Mouse (Mus musculus) thymus, postnatal 0 days (tissue): ENCODE data around the gene Ctsr. TPM values are rescaled to one million over a fixed set of nuclear protein-coding genes. Genes with fewer than 3 reads are reported as not detected.
"Not testable (repeated sequence)": the region's sequence is repeated elsewhere in the genome, so short reads cannot be mapped to it uniquely, and the experiment has no call there.

Experiments used
- DNase-seq: peaks from one replicate; pipeline ENCODE4 v3.0.0-alpha.2; 2015; ENCODE audit warnings: low spot score
- polyA plus RNA-seq: library from polyadenylated mRNA; unstranded; fragments of >200 nt; fragmentation: Nextera tagmentation; extraction: Ambion mirVana; gene quantifications from 2 replicates; pipeline ENCODE4 v1.2.1, GENCODE M21; 2015

Gene Ctsr
- polyA plus RNA-seq, result not detected in 2 replicates

DNA sequence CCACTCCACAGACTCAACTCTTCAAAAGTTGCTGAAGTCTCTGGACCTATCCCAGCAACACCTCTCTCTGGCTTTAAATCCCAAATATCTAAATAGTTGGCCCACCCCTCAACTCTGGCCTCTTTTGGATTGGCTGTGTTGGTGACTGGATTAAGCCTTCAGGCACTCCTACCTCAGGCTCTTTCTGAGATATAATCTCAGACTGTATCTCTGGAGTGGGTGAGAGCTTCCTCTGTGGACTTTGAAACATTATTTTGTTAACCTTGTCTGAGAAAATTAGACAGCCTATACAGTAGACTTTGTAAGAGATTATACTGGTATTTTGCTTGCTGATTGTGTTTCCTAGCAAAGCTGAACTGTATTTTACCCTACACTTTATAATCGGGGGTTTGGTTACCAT, at the start of gene Ctsr:
TSS of gene Ctsr (minus strand) at position 101 of the 400 bp plus-strand sequence.
- DNase-seq, result no peak

DNA sequence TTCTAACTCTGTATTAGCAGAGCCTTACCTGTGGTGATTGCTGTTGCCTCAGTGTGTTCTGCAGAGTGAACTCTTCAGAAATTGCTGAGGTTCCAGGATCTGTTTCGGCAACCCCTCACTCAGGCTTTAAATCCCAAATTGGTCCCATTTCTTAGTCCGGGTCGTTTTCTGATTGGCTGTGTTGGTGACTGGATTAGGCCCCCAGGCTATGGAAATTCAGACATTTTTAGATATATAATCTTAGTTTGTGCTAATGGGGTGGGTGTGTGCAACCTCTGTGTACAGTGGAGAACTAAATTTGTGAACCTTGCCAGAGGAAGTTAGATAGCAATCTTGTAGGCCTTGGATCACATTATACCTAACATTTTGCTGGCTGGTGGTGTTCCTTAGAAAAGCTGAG, 39.3 kb upstream of the Ctsr start, which contains the start of gene Cts6:
TSS of gene Cts6 (minus strand) at position 101 of the 400 bp plus-strand sequence.
- no peak for DNase-seq

DNA sequence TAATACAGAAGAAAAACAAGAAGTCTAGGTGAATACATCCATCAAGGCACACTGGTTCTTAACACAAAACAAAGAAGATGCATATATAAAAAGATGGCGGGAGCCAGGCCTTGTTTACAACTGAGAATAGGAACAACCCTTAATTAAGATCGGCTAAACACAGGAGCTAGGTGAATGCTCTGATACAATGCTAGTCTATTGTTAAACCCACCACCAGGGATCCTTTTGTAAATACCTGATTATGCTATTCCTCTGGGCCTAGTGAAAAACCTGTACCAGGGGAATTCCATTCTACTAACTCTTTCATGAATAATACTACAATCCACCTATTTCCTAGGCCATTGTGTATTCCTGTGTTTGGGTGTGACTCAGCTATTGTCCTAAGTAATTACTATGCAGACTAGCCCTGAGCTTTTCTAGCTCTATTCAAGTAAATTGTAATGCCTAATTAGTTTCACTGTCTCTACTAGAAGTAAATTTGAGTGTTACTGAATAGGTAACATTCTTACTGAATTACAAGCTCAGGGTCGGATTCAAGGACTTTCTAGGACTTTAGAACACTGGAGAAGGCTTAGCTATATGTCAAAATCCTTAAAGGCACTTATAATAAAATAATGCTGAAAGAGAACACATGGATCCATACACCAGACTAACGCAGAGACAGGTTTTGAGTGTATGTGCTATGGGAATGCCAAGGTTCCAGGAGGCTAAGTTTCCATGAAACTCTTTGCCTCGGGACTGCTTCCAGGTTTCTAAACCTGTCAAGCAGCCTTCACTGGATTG, 21.3 kb upstream of the Ctsr start:
- not testable (repeated sequence) for DNase-seq

DNA sequence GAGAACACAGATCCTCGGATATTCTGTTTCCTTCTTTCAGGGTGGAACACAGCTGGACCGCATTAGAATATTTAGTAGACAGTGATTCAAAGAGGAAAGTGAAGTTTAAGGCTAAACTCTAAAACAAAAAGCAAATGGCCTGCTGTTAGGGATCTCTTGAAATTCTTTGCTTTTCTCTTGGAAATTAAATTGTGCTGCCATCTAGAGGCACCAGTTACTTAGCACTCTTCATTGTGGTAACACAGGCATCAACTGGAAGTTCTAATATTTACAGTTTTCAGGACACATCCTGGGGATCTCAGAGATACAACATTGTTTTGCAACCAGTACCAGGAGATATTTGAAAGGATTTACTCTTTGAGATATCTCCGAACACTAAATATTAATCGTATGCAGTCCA, 566 bp upstream of the Ctsr start:
- DNase-seq, result no peak

Other genes with a start within 250 kb of the Ctsr start
- gene Gm49393, start 228.7 kb downstream of the Ctsr start, polyA plus RNA-seq, result not detected in 2 replicates
- gene Gm49391, start 227.7 kb downstream of the Ctsr start, polyA plus RNA-seq, result 0.82 and 1.3 TPM in 2 replicates
- 37.3 and 38.9 TPM in 2 replicates for gene Ctla2a, start 227.6 kb downstream of the Ctsr start, polyA plus RNA-seq
- gene Tpbpa, start 222.3 kb downstream of the Ctsr start, polyA plus RNA-seq, result not detected in 2 replicates
- gene Ctsj, start 158.3 kb downstream of the Ctsr start, polyA plus RNA-seq, result not detected in 2 replicates
- not detected in 2 replicates for gene Ctsq, start 123.6 kb downstream of the Ctsr start, polyA plus RNA-seq
- 0.10 TPM in 1 of 2 replicates, not detected in the other for gene Cts6, start 39.2 kb upstream of the Ctsr start, polyA plus RNA-seq
- gene Cts8, start 91.1 kb upstream of the Ctsr start, polyA plus RNA-seq, result not detected in 2 replicates
- not detected in 2 replicates for gene Gm49398, start 124.6 kb upstream of the Ctsr start, polyA plus RNA-seq
- gene Cts7, start 193.9 kb upstream of the Ctsr start, polyA plus RNA-seq, result not detected in 2 replicates